Mouse (Mus musculus) ES-Bruce4 (cell line): Measurements from ENCODE around the gene Prpf19.

Experiments used
- CTCF ChIP-seq: IDR thresholded peaks from one replicate; pipeline ENCODE4 v1.8.1; 2011; ENCODE audit warnings: low read depth, low read length
- POLR2A ChIP-seq: IDR thresholded peaks from one replicate; pipeline ENCODE4 v1.8.1; 2011; ENCODE audit warnings: low read length; ENCODE audit not compliant: insufficient read depth

DNA sequence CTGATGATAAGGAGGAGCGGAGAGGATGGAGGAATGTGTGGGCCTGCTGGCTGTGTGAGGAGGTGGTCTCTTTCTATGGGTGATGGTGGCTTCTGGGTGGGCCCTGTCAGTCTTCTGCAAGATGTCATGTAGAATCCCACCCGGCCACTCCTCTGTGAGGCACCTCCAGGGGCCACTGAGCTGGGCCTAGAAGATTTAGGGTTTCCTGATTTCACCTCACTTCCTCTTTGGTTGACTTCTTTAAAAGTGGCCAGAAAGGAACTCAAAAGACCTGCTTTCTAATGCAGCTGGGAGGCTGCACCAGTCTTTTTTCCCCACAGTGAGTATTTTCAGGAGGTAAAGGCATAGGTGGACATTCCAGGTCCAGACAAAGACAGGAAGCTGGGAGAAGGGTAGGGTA, 35.6 kb downstream of the Prpf19 start:
- no peak for TF ChIP-seq CTCF
- no peak for TF ChIP-seq POLR2A
